Mouse (Mus musculus) lung, adult 2 months (tissue): ENCODE measurements around the gene Rfx7.

Experiments used
- CTCF ChIP-seq: fragments of 200-500 bp; IDR thresholded peaks from 2 replicates; pipeline ENCODE4 v1.5.1; 2011; ENCODE audit warnings: mild to moderate bottlenecking, low read length, control low read depth; ENCODE audit not compliant: insufficient read depth
- POLR2A ChIP-seq: fragments of 200-500 bp; IDR thresholded peaks from 2 replicates; pipeline ENCODE4 v1.6.1; 2011; ENCODE audit warnings: low read depth, mild to moderate bottlenecking, control low read depth, low read length, borderline replicate concordance; ENCODE audit errors: extremely low read depth

DNA sequence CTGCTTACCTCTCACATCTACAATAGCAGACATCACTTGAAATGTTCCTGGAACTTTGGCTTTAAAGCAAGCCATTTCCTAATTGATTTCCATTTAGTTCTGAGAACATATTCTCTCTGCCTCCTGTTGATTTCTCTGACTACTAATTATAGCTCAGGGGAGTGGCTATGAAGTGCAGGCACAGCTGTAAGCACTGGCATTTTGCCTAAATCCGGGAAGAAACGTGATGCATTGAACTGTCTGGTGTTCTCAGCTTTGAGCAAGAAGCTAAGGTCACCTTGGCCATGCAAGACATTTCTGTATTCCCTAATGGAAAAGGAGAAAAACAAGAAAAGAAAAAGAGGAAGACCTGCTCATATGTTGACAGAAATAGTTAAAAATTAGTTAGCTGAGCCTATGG, 96.6 kb downstream of the Rfx7 start:
- TF ChIP-seq POLR2A (no peak), CTCF (no peak)
